Mouse (Mus musculus): Measurements from ENCODE around the gene Mmp24.
"Not testable (repeated sequence)": the region's sequence is repeated elsewhere in the genome, so short reads cannot be mapped to it uniquely, and the experiment has no call there.

Mmp24 gene

GRCm38 (mm10) chr2:155774927-155775684 is at the start of gene Mmp24:
Gene Mmp24, plus strand, starts transcription at chr2:155775342.
- DNase-seq (ENCODE audit: low read depth), result no peak

GRCm38 (mm10) chr2:155726302-155726701 is 48.8 kb upstream of the Mmp24 start:
- no peak for DNase-seq (ENCODE audit: low read depth)

- peak; percentile 13 for DNase-seq (ENCODE audit: low read depth)
These were observed 47.3 kb upstream of the Mmp24 start for GRCm38 (mm10) chr2:155727764-155728395.

GRCm38 (mm10) chr2:155728742-155729141 is 46.4 kb upstream of the Mmp24 start:
- DNase-seq (ENCODE audit: low read depth), result no peak

GRCm38 (mm10) chr2:155729158-155729645 is 45.9 kb upstream of the Mmp24 start, which contains the start of gene Edem2:
Gene Edem2, minus strand, starts transcription at chr2:155729475.
- DNase-seq (ENCODE audit: low read depth), result peak; percentile 97

GRCm38 (mm10) chr2:155735080-155735479 is 40.1 kb upstream of the Mmp24 start:
- DNase-seq (ENCODE audit: low read depth), result no peak

- not testable (repeated sequence) for DNase-seq (ENCODE audit: low read depth)
These were observed 39.4 kb upstream of the Mmp24 start, which contains the start of gene Gm17581 for GRCm38 (mm10) chr2:155735766-155736165. Gene Gm17581, minus strand, starts transcription at chr2:155735866.

- DNase-seq (ENCODE audit: low read depth), result no peak
These were observed 38.2 kb upstream of the Mmp24 start for GRCm38 (mm10) chr2:155736936-155737335.

- DNase-seq (ENCODE audit: low read depth), result no peak
These were observed 37.3 kb upstream of the Mmp24 start for GRCm38 (mm10) chr2:155737803-155738202.

- DNase-seq (ENCODE audit: low read depth), result no peak
These were observed 32.9 kb upstream of the Mmp24 start for GRCm38 (mm10) chr2:155742211-155742610.

- no peak for DNase-seq (ENCODE audit: low read depth)
These were observed 32.2 kb upstream of the Mmp24 start for GRCm38 (mm10) chr2:155742931-155743337.

GRCm38 (mm10) chr2:155743351-155743750 is 31.8 kb upstream of the Mmp24 start:
- no peak for DNase-seq (ENCODE audit: low read depth)

GRCm38 (mm10) chr2:155745487-155745886 is 29.7 kb upstream of the Mmp24 start:
- DNase-seq (ENCODE audit: low read depth), result no peak

- DNase-seq (ENCODE audit: low read depth), result peak; percentile 17
These were observed 25.7 kb upstream of the Mmp24 start for GRCm38 (mm10) chr2:155749394-155749793.

- peak; percentile 21 for DNase-seq (ENCODE audit: low read depth)
These were observed 23.9 kb upstream of the Mmp24 start, which contains the start of gene Procr for GRCm38 (mm10) chr2:155751014-155751786. Gene Procr, plus strand, starts transcription at chr2:155751117.

- peak; percentile 81 for DNase-seq (ENCODE audit: low read depth)
These were observed 19.4 kb upstream of the Mmp24 start for GRCm38 (mm10) chr2:155755746-155756145.

GRCm38 (mm10) chr2:155756855-155757566 is 18.1 kb upstream of the Mmp24 start:
- no peak for DNase-seq (ENCODE audit: low read depth)

GRCm38 (mm10) chr2:155764679-155765418 is 10.3 kb upstream of the Mmp24 start:
- DNase-seq (ENCODE audit: low read depth), result peak; percentile 87

GRCm38 (mm10) chr2:155773664-155774063 is 1.5 kb upstream of the Mmp24 start:
- DNase-seq (ENCODE audit: low read depth), result no peak

GRCm38 (mm10) chr2:155774261-155774926 is 748 bp upstream of the Mmp24 start:
- DNase-seq (ENCODE audit: low read depth), result no peak
